Comparison of ENCODE assay signal across 14 mouse cellular contexts in genomic region chr1:13998178-13998708, GRCm38 (mm10).
"Had no signal": no experiment of that assay in that cellular context is flagged by ENCODE, and none has a peak within 500 bp of the region (broad histone marks: within the 10 kb centered on the region; RNA-seq: fewer than 3 reads in every experiment).

No protein-coding gene starts in this region.

- H3K4me2 ChIP-seq: liver, embryonic 11.5 days; midbrain, embryonic 11.5 days had no signal

- H3K27ac ChIP-seq: liver, embryonic 14.5 days; stomach, postnatal 0 days had no signal

- H3K9ac ChIP-seq: liver, embryonic 14.5 days; liver, postnatal 0 days had no signal

- ATAC-seq: liver, postnatal 0 days had no signal

- DNase-seq: kidney, adult 18-20 months; kidney, adult 9 months; kidney, postnatal 14 days; kidney, postnatal 4 days; liver, postnatal 0 days; lung, postnatal 14 days; midbrain, embryonic 14.5 days; thymus, adult 2 months; thymus, postnatal 14 days; thymus, postnatal 4 days had no signal
